Mouse (Mus musculus) neural tube, embryonic 13.5 days (tissue): Measurements from ENCODE around the gene Gm21762. TPM values are rescaled to one million over a fixed set of nuclear protein-coding genes. Genes with fewer than 3 reads are reported as not detected.
"Not testable (repeated sequence)": the region's sequence is repeated elsewhere in the genome, so short reads cannot be mapped to it uniquely, and the experiment has no call there.

Experiments used
- ATAC-seq: fragments of 200-750 bp; cut with Nextera tagmentation; 2 replicates; pipeline ENCODE4 v1.8.0; 2017; ENCODE audit warnings: low read depth, mild to moderate bottlenecking, moderate TSS enrichment, moderate library complexity
- H3K27ac ChIP-seq: fragments of 300-500 bp; sonication (generic); replicated peaks from 2 replicates; pipeline ENCODE4 v1.5.1; 2015; ENCODE audit warnings: moderate library complexity, mild to moderate bottlenecking, inconsistent platforms
- H3K27me3 ChIP-seq: fragments of 300-500 bp; sonication (generic); 2 replicates; pipeline ENCODE4 v1.6.1; 2015; ENCODE audit warnings: mild to moderate bottlenecking, inconsistent platforms
- H3K36me3 ChIP-seq: fragments of 300-500 bp; sonication (generic); 2 replicates; pipeline ENCODE4 v1.6.1; 2015; ENCODE audit warnings: mild to moderate bottlenecking, inconsistent platforms
- H3K4me1 ChIP-seq: fragments of 300-500 bp; sonication (generic); replicated peaks from 2 replicates; pipeline ENCODE4 v1.6.1; 2015; ENCODE audit warnings: inconsistent platforms
- H3K4me2 ChIP-seq: fragments of 300-500 bp; sonication (generic); 2 replicates; pipeline ENCODE4 v1.6.1; 2015; ENCODE audit warnings: inconsistent platforms, mild to moderate bottlenecking, moderate library complexity
- H3K4me3 ChIP-seq: fragments of 300-500 bp; sonication (generic); 2 replicates; pipeline ENCODE4 v1.5.1; 2015; ENCODE audit warnings: mild to moderate bottlenecking, inconsistent platforms
- H3K9ac ChIP-seq: fragments of 300-500 bp; sonication (generic); 2 replicates; pipeline ENCODE4 v1.6.1; 2015; ENCODE audit warnings: moderate library complexity, mild to moderate bottlenecking, inconsistent platforms
- H3K9me3 ChIP-seq: fragments of 300-500 bp; sonication (generic); 2 replicates; pipeline ENCODE4 v1.6.1; 2016; ENCODE audit warnings: inconsistent platforms
- WGBS: fragments of 180-500 bp; shearing (Covaris S2); methylation state at CpG from one replicate; pipeline ENCODE4 v1.1.7; 2015; 5-methylcytosine and 5-hydroxymethylcytosine counted together
- polyA plus RNA-seq: library from polyadenylated mRNA; unstranded; fragments of >200 nt; fragmentation: Nextera tagmentation; extraction: Ambion mirVana; gene quantifications from 2 replicates; pipeline ENCODE4 v1.2.1, GENCODE M21; 2015

The Gm21762 gene
- not detected in 2 replicates for polyA plus RNA-seq

DNA sequence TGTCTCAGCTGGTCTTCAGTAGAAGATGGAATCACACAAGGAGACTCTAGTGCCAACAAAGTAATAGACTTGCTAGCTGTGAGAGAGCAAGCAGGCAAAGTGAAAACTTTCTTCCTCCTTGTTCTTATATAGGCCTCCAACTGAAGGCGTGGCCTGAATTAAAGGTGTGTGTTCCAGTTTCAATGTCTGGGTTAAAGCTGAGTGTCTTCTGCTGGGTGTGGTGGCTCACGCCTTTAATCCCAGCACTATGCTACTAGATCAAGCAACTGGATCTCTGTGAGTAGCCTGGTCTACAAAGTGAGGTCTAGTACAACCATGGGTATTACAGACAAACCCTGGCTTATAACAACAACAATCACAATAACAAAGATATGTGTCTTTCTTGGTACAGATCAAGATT is at the start of gene Gm21762:
TSS of gene Gm21762 (minus strand) at position 101 of the 400 bp plus-strand sequence.
- not testable (repeated sequence) for H3K9ac ChIP-seq, H3K4me2 ChIP-seq, H3K4me1 ChIP-seq, H3K9me3 ChIP-seq, H3K27ac ChIP-seq, H3K36me3 ChIP-seq, ATAC-seq, H3K4me3 ChIP-seq, H3K27me3 ChIP-seq
- no CpG with 5 or more reads among the region's 2 CpGs for WGBS

DNA sequence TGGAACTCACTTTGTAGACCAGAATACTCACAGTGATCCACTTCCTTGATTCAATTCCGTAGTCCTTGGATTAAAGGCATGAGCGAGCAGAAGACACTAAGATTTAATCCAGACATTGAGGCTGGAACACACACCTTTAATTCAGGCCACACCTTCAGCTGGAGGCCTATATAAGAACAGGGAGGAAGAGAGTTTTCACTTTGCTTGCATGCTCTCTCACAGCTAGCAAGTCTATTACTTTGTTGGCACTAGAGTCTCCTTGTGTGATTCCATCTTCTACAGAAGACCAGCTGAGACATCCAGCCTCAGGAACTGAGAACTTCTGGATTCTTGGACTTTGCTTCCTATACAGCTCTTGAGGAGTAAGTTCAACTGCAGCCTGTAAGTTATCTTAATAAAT is 47.1 kb upstream of the Gm21762 start, which contains the start of gene AF067061:
TSS of gene AF067061 (plus strand) at position 245 of the 400 bp plus-strand sequence.
- not testable (repeated sequence) for H3K4me2 ChIP-seq, H3K27me3 ChIP-seq, H3K9ac ChIP-seq, H3K9me3 ChIP-seq, H3K36me3 ChIP-seq, ATAC-seq, H3K4me3 ChIP-seq, H3K27ac ChIP-seq, H3K4me1 ChIP-seq
- 89% methylated on average over 2 of the region's 2 CpGs for WGBS

DNA sequence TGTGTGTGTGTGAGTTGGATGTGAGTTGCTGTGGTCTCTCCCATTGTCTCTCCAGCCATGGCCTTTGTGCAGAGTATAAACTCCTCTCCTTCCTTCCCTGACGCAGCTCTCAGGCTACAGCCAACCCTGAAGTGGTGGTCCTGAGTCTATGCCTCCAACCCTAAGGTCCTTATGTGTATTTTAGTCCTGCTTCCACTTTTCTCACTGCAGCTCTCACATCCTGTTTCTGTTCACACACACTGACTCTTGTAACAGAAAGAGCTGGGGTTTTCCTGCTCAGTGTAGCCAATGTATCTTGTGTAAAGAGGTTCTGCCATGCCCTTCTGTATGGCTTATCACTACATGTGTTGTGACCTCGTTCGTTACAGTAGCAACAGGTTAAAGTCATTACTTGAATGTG is 44.0 kb upstream of the Gm21762 start:
- not testable (repeated sequence) for H3K9me3 ChIP-seq, H3K9ac ChIP-seq, H3K36me3 ChIP-seq, H3K27me3 ChIP-seq, H3K4me3 ChIP-seq, ATAC-seq, H3K4me2 ChIP-seq, H3K27ac ChIP-seq, H3K4me1 ChIP-seq
- 78% methylated on average over 3 of the region's 3 CpGs for WGBS

DNA sequence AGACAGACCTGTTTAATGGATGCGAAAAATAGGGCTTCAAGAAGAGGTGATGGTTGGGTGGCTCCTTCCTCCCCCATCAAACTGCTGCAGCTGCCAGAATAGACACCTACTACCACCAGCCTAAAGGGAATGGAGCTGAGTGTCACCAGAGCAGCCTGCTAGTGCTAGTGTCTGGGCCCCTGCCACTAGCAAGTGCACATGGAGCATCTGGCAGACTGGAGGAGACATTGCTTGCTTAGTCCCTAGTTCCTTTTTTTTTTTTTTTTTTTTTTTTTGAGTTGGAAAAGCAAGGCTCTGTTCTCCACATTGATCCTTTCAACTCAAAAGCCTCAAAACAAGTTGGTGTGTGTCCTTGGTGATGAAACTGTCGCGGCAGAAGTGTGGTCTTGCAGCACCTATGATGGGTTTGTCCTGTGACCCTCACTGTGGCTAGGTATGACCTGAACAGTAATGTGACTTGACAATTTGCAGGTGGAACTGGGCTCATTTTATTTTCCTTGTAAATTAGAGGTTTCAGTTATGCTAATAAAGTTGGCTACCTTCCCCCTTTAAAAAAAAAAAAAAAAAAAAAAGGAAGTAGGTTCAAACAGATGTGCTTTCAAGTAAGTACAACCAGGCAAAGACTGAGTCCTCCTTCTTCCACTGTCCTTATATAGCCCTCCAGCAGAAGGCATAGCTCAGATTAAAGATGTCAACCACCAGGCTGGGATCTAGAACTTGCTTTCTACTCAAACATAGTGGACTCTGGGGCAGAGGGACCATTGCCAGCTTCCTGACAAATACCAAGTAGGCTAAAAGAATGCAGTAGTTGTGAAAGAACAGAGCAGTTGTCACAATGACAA is 43.3 kb upstream of the Gm21762 start:
- H3K9ac ChIP-seq, ATAC-seq, H3K4me1 ChIP-seq, H3K27ac ChIP-seq, H3K9me3 ChIP-seq, H3K36me3 ChIP-seq, H3K27me3 ChIP-seq, H3K4me3 ChIP-seq, H3K4me2 ChIP-seq: not testable (repeated sequence)
- WGBS = 90% methylated on average over 3 of the region's 3 CpGs

DNA sequence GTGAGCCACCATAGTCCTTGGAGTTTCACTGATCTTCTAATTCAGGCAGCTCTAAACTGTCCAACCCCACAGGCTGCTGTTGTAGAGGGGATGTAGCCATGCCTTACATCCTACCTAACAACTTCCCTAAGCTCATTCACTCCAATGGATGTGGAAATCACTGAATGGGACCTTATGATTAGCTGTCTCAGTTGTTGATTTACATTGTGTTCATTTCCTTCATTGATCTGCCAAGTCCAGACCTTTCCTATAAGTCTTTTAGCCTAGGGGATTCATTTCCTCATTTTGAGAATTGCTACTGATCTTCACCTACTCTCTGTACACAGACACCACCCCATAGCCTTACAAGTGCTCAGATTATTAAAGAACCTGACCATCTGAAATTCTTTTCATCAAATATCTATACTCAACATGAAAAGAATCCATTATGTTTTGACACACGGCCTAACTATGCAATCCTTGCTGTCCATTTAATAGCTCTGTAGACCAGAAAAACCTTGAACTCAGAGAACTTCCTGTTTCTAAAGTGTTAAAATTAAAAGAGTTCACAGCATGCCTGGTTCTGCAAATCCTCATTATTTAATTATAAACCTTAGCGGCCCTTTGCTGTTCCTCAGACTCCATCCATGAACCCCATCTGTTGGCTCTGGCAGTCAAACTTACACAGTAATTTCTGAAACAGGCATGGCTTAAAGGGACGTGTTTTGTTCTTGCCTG is 35.6 kb upstream of the Gm21762 start:
- not testable (repeated sequence) for H3K27ac ChIP-seq, H3K9me3 ChIP-seq, H3K27me3 ChIP-seq, ATAC-seq, H3K4me2 ChIP-seq, H3K36me3 ChIP-seq, H3K9ac ChIP-seq, H3K4me3 ChIP-seq, H3K4me1 ChIP-seq
- 91% methylated on average over 2 of the region's 3 CpGs for WGBS

DNA sequence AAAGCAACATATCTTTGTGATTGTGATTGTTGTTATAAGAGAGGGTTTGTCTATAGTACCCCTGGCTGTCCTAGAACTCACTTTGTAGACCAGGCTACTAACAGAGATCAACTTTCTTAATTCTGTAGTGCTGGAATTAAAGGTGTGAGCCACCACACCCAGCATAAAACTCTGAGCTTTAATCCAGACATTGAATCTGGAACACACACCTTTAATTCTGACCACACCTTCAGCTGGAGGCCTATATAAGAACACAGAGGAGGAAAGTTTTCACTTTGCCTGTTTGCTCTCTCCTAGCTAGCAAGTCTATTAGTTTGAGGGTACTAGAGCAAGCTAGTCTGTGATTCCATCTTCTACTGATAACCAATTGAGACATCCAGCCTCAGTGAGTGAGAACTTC is 23.1 kb upstream of the Gm21762 start, which contains the start of gene Gm21731:
TSS of gene Gm21731 (plus strand) at position 301 of the 400 bp plus-strand sequence.
- not testable (repeated sequence) for H3K27ac ChIP-seq, H3K4me3 ChIP-seq, H3K4me2 ChIP-seq, H3K4me1 ChIP-seq, H3K9ac ChIP-seq, H3K9me3 ChIP-seq, H3K27me3 ChIP-seq, ATAC-seq, H3K36me3 ChIP-seq

DNA sequence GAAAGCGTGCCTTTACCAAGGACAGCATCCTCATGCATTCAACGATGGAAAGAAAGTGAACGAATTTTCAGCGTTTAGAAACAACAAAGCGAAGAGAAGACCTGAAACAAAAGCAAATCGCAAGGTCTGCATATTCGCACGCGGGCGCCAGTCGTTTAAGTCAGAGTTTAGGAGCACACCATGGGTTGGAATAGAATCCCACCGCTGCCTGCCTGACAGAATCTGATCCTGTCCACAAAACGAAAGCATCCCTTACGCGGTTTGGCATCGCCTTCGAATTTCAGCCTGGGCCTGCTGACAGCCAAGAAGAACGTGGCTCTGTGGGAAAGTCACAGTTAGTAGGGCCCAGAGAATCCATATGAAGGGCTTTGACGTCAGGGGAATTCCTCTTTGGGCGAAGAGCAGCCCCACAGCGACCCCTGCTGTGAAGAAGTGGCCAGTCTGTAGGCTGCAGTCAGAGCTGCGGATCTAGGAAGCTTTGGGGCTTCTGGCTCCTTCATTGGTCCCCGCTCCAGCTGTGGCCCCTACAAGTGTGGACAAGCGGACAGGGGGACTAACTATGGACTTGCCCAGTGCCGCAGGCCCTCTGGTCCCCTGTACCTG is 16.8 kb upstream of the Gm21762 start:
- H3K27me3 ChIP-seq, H3K36me3 ChIP-seq, H3K27ac ChIP-seq, H3K4me2 ChIP-seq, H3K4me1 ChIP-seq, H3K4me3 ChIP-seq, H3K9ac ChIP-seq, ATAC-seq, H3K9me3 ChIP-seq: not testable (repeated sequence)
- 80% methylated on average over 13 of the region's 25 CpGs for WGBS

DNA sequence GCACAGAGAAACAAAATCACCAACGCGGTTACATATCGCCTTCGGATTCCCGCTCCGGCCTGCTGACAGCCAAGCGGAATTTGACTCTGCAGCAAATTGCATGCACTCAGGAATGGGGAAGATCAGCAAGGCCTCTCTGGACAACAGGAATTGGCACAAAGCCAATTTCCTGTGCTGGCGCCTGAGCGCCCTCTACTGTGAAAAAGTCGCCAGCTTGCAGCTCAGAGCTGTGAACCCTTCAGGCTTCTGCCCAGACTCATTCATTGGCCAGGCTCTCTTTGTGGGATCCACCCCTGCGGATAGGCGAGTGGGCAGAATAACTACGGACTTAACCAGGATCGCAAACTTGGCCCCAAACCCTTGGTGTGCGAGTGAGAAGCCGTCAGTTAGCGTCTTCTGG is 16.1 kb upstream of the Gm21762 start:
- ATAC-seq = not testable (repeated sequence)

DNA sequence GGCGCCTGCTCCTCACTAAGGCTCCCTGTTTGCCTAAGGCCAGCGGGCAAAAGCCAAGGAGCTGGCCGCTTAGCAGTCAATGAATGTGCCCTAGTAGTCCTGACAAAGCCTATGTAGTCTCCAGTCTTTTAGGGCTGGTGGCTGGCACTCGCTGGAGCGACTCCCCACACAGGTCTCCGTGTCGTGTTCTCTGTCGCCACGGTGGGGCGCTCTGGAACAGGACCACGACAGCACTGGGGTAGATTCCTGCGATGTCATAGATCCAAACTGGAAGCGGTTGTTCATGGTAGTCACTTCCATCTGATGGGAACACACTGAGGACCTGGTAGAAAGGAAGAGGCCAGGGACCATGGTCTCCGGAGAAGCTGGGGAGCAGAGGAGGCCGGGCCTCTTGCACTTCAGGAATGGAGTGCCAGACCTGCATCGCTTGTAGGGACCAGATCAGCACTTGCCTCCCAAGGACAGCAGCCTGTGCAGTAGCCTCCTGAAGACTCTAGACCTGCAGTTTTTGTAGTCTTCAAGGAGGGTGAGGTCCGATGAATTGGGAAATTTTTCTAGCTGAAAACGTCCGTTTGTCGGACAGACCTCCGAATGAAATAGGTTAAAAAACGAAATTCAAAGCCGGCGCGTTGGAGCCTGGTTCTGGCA is 7.4 kb upstream of the Gm21762 start:
- not testable (repeated sequence) for ATAC-seq, H3K4me2 ChIP-seq, H3K9me3 ChIP-seq, H3K4me1 ChIP-seq, H3K4me3 ChIP-seq, H3K27ac ChIP-seq, H3K36me3 ChIP-seq, H3K9ac ChIP-seq, H3K27me3 ChIP-seq
- WGBS = 93% methylated on average over 16 of the region's 25 CpGs

More for the DNA sequence above, 16.1 kb upstream of the Gm21762 start:
- 93% methylated on average over 17 of the region's 17 CpGs for WGBS
- H3K9ac ChIP-seq, H3K4me2 ChIP-seq, H3K36me3 ChIP-seq, H3K9me3 ChIP-seq, H3K4me1 ChIP-seq, H3K27ac ChIP-seq, H3K27me3 ChIP-seq, H3K4me3 ChIP-seq: not testable (repeated sequence)

DNA sequence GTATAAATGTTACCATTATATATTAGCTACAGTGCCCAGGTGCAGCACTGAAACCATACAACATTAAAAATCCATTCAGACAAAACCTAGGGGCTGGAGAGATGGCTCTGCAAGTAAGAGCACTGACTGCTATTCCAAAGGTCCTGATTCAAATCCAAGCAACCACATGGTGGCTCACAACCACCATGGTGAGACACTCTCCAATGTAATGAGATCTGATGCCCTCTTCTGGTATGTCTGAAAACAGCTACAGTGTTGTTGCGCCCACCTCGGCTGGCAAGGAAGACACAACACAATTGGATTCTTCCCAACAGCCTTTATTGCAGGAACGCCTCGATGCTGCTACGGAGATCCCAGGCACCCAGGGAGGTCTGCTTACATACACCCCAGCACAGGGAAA is 5.2 kb upstream of the Gm21762 start:
- H3K4me3 ChIP-seq, H3K4me1 ChIP-seq, H3K27ac ChIP-seq, H3K9ac ChIP-seq, H3K9me3 ChIP-seq, H3K27me3 ChIP-seq, H3K4me2 ChIP-seq, ATAC-seq, H3K36me3 ChIP-seq: not testable (repeated sequence)
- 88% methylated on average over 5 of the region's 5 CpGs for WGBS

DNA sequence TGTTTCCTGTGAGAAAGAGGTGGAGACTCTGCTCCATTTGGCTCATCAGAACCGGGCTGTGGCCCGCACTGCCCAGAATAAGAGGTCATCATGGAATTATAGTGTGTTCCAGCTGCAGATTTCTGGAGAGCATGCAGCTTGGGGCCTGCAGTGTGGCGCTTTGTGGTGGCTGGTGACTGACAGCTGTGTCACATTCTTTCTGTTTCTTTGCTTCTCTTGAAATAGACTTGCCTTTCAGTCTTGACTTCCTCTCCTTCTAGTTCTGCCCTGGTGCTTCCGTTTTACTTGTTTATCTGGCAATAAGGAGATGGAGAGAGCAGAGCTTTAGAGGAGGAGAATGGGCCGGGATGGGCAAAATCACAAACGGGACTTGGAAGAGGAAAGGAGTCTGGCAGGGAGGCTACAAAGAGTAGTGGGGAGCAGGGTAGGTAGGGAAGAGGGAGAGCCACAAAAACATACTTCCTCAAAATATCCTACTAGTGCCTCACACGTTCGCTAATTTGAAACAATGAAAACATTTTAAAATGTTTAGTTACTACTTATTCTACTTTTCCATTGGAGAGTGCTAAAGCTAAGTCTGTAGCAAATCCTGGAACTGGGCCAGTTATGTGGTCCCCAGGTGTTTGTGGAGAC is 19.4 kb downstream of the Gm21762 start:
- not testable (repeated sequence) for H3K27me3 ChIP-seq, H3K4me3 ChIP-seq, H3K36me3 ChIP-seq, H3K9me3 ChIP-seq, H3K27ac ChIP-seq, H3K4me2 ChIP-seq, H3K4me1 ChIP-seq, H3K9ac ChIP-seq, ATAC-seq
- 89% methylated on average over 5 of the region's 8 CpGs for WGBS

DNA sequence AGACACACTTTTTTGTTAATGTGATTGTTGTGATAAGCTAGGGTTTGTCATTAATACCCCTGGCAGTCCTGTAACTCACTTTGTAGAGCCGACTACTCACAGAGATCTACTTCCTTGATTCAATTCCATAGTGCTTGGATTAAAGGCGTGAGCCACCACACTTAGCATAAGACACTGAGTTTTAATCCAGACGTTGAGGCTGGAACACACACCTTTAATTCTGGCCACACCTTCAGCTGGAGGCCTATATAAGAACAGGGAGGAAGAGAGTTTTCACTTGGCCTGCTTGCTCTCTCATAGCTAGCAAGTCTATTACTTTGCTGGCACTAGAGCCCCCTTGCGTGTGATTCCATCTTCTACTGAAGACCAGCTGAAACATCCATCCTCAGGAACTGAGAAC is 43.6 kb downstream of the Gm21762 start, which contains the start of gene Gm21818:
TSS of gene Gm21818 (plus strand) at position 301 of the 400 bp plus-strand sequence.
- not testable (repeated sequence) for H3K4me1 ChIP-seq, ATAC-seq, H3K4me2 ChIP-seq, H3K9ac ChIP-seq, H3K9me3 ChIP-seq, H3K4me3 ChIP-seq, H3K27ac ChIP-seq, H3K27me3 ChIP-seq, H3K36me3 ChIP-seq
- 85% methylated on average over 4 of the region's 4 CpGs for WGBS
